Mouse (Mus musculus) MEL (cell line): Measurements from ENCODE around the gene Fam185a. TPM values are rescaled to one million over a fixed set of nuclear protein-coding genes. Genes with fewer than 3 reads are reported as not detected.

Experiments
- DNase-seq: peaks from one replicate; pipeline ENCODE4 v3.0.0; 2011; ENCODE audit warnings: low read depth, low spot score
- H3K27ac ChIP-seq: 2 replicates; pipeline ENCODE4 v1.5.1; 2012; ENCODE audit warnings: low read depth, mild to moderate bottlenecking, control low read depth, low read length, moderate library complexity; ENCODE audit not compliant: control insufficient read depth
- H3K27me3 ChIP-seq, 2 experiments: fragments of 150-350 bp in 1 of 2; sonication (generic) in 1 of 2; 2 replicates each; pipeline ENCODE4 v1.6.1; 2012; ENCODE audit warnings: low read length in 2 of 2, mild to moderate bottlenecking in 2 of 2, improper control_type of control experiment in 1 of 2, moderate library complexity in 1 of 2; ENCODE audit not compliant: insufficient read depth in 2 of 2, control insufficient read depth in 1 of 2
- H3K36me3 ChIP-seq, 2 experiments: 2 replicates each; pipeline ENCODE4 v1.6.1; 2012 to 2014; ENCODE audit warnings: low read length in 2 of 2, improper control_type of control experiment in 1 of 2, inconsistent platforms in 1 of 2, mild to moderate bottlenecking in 1 of 2; ENCODE audit not compliant: insufficient read depth in 2 of 2, control insufficient read depth in 1 of 2
- H3K4me1 ChIP-seq, 2 experiments: fragments of 150-350 bp in 1 of 2; sonication (generic) in 1 of 2; 2 replicates each; pipeline ENCODE4 v1.6.1; 2012; ENCODE audit warnings: low read length in 2 of 2, improper control_type of control experiment in 1 of 2, mild to moderate bottlenecking in 1 of 2; ENCODE audit not compliant: insufficient read depth in 2 of 2, control insufficient read depth in 1 of 2
- H3K4me3 ChIP-seq, 2 experiments: fragments of 150-350 bp in 1 of 2; sonication (generic) in 1 of 2; 2 replicates each; pipeline ENCODE4 v1.5.1; 2012; ENCODE audit warnings: low read depth in 2 of 2, low read length in 2 of 2, mild to moderate bottlenecking in 2 of 2, moderate library complexity in 2 of 2, control low read depth in 1 of 2, improper control_type of control experiment in 1 of 2; ENCODE audit not compliant: control insufficient read depth in 1 of 2, insufficient read depth in 1 of 2
- H3K79me2 ChIP-seq: 2 replicates; pipeline ENCODE4 v1.6.1; 2012; ENCODE audit warnings: mild to moderate bottlenecking, low read length, moderate library complexity; ENCODE audit not compliant: control insufficient read depth, poor library complexity, insufficient read depth
- H3K9ac ChIP-seq: 2 replicates; pipeline ENCODE4 v1.6.1; 2012; ENCODE audit warnings: low read depth, mild to moderate bottlenecking, control low read depth, low read length, moderate library complexity; ENCODE audit not compliant: control insufficient read depth, poor library complexity, severe bottlenecking
- H3K9me3 ChIP-seq: fragments of 150-350 bp; sonication (generic); replicated peaks from 2 replicates; pipeline ENCODE4 v1.6.1; 2012; ENCODE audit warnings: mild to moderate bottlenecking, low read length, improper control_type of control experiment, moderate library complexity; ENCODE audit not compliant: insufficient read depth
- BHLHE40 ChIP-seq: IDR thresholded peaks from 2 replicates; pipeline ENCODE4 v1.6.1; 2012; ENCODE audit warnings: low read depth, mild to moderate bottlenecking, inconsistent platforms, low read length, improper control_type of control experiment, borderline replicate concordance
- CTCF ChIP-seq, 3 experiments: IDR thresholded peaks in 2 of 3; conservative IDR thresholded peaks in 1 of 3; 2 replicates each; pipeline ENCODE4 v1.5.1; 2011 to 2012; ENCODE audit warnings: low read length in 3 of 3, low read depth in 2 of 3, mild to moderate bottlenecking in 2 of 3, improper control_type of control experiment in 1 of 3, inconsistent platforms in 1 of 3, mixed read lengths in 1 of 3, moderate library complexity in 1 of 3; ENCODE audit not compliant: control insufficient read depth in 1 of 3, insufficient read depth in 1 of 3, poor library complexity in 1 of 3, severe bottlenecking in 1 of 3
- ELF1 ChIP-seq: IDR thresholded peaks from 2 replicates; pipeline ENCODE4 v1.6.1; 2014; ENCODE audit warnings: low read depth, mild to moderate bottlenecking, inconsistent platforms, low read length, improper control_type of control experiment, moderate library complexity
- ETS1 ChIP-seq: IDR thresholded peaks from 2 replicates; pipeline ENCODE4 v1.6.1; 2012; ENCODE audit warnings: low read depth, mild to moderate bottlenecking, inconsistent platforms, low read length, improper control_type of control experiment, moderate library complexity
- JUND ChIP-seq: IDR thresholded peaks from 2 replicates; pipeline ENCODE4 v1.6.1; 2011; ENCODE audit warnings: low read depth, mild to moderate bottlenecking, improper control_type of control experiment, low read length
- MAX ChIP-seq: IDR thresholded peaks from 2 replicates; pipeline ENCODE4 v1.6.1; 2011; ENCODE audit warnings: low read length, improper control_type of control experiment
- MAZ ChIP-seq: IDR thresholded peaks from 2 replicates; pipeline ENCODE4 v1.6.1; 2012; ENCODE audit warnings: low read depth, mild to moderate bottlenecking, inconsistent platforms, low read length, improper control_type of control experiment
- MXI1 ChIP-seq: IDR thresholded peaks from 2 replicates; pipeline ENCODE4 v1.6.1; 2011; ENCODE audit warnings: mild to moderate bottlenecking, low read depth, low read length, improper control_type of control experiment
- MYB ChIP-seq: IDR thresholded peaks from 2 replicates; pipeline ENCODE4 v1.6.1; 2011; ENCODE audit warnings: mild to moderate bottlenecking, low read depth, low read length, improper control_type of control experiment
- MYC ChIP-seq: IDR thresholded peaks from 2 replicates; pipeline ENCODE4 v1.6.1; 2011; ENCODE audit warnings: low read depth, mild to moderate bottlenecking, low read length, improper control_type of control experiment, moderate library complexity
- POLR2A ChIP-seq, 2 experiments: IDR thresholded peaks; 2 replicates each; pipeline ENCODE4 v1.6.1; 2011 to 2012; ENCODE audit warnings: low read length in 2 of 2, mild to moderate bottlenecking in 2 of 2, control low read depth in 1 of 2, improper control_type of control experiment in 1 of 2, low read depth in 1 of 2, moderate library complexity in 1 of 2; ENCODE audit not compliant: control insufficient read depth in 1 of 2, insufficient read depth in 1 of 2, poor library complexity in 1 of 2
- SMC3 ChIP-seq: IDR thresholded peaks from 2 replicates; pipeline ENCODE4 v1.6.1; 2011; ENCODE audit warnings: low read depth, low read length, improper control_type of control experiment
- TBP ChIP-seq: IDR thresholded peaks from 2 replicates; pipeline ENCODE4 v1.8.0; 2011; ENCODE audit warnings: low read depth, low read length, improper control_type of control experiment
- UBTF ChIP-seq: IDR thresholded peaks from 2 replicates; pipeline ENCODE4 v1.6.1; 2012; ENCODE audit warnings: low read depth, mild to moderate bottlenecking, inconsistent platforms, low read length, improper control_type of control experiment, moderate library complexity, borderline replicate concordance; ENCODE audit not compliant: insufficient read depth
- USF1 ChIP-seq: IDR thresholded peaks from 2 replicates; pipeline ENCODE4 v1.6.1; 2014; ENCODE audit warnings: low read depth, mild to moderate bottlenecking, inconsistent platforms, low read length, improper control_type of control experiment, moderate library complexity
- USF2 ChIP-seq, 2 experiments: IDR thresholded peaks; 2 replicates each; pipeline ENCODE4 v1.6.1; 2011 to 2012; ENCODE audit warnings: improper control_type of control experiment in 2 of 2, low read length in 2 of 2, borderline replicate concordance in 1 of 2, inconsistent platforms in 1 of 2, low read depth in 1 of 2, mild to moderate bottlenecking in 1 of 2; ENCODE audit not compliant: insufficient read depth in 1 of 2
- ZC3H11A ChIP-seq: IDR thresholded peaks from 2 replicates; pipeline ENCODE4 v1.6.1; 2012; ENCODE audit warnings: low read depth, mild to moderate bottlenecking, inconsistent platforms, low read length, improper control_type of control experiment
- ZMIZ1 ChIP-seq: IDR thresholded peaks from 2 replicates; pipeline ENCODE4 v1.6.1; 2012; ENCODE audit warnings: low read depth, mild to moderate bottlenecking, inconsistent platforms, low read length, improper control_type of control experiment, moderate library complexity
- polyA plus RNA-seq, 2 experiments: library from polyadenylated mRNA; stranded (reverse) in 1 of 2; unstranded in 1 of 2; fragments of >175 nt in 1 of 2; fragments of >200 nt in 1 of 2; gene quantifications; 2 replicates each; pipeline versions ENCODE4 v1.2.1 to v1.2.4; 2012; ENCODE audit warnings: low replicate concordance in 2 of 2, low read depth in 1 of 2; ENCODE audit not compliant: insufficient read length in 2 of 2, insufficient read depth in 1 of 2, missing spikeins in 1 of 2
- total RNA-seq: library from RNA; depleted of rRNA; stranded (reverse); fragments of 300-350 nt; gene quantifications from 2 replicates; pipeline ENCODE4 v1.2.3, GENCODE M21; 2012

The Fam185a gene
- total and polyA plus RNA-seq, 3 experiments: 20.2 to 28.3 TPM; not detected in 1

DNA sequence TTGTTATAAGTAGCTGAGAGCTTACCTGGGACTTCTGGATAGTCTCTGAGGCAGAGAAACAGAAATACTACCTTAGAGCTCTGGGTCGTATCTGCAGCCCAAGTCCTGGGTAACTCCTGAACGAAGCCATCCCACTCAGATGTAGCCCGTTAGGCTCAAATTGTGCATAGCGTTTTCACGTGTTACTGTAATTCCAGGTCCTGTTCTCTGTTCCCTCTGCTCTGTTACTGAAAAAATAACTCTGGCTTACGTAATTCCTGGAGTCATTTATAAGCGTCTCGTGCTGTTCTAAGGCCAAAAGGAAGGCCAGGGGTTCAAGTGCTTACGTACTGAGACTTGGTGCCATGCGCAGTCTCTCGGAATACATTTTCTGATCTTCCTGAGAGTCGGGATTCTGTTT, 43.3 kb downstream of the Fam185a start:
- no peak for DNase-seq
- TF ChIP-seq MXI1 (no peak), JUND (no peak), UBTF (no peak), USF2 (IDR thresholded peaks at IDR 0.05; ENCODE audit: borderline replicate concordance in 1 of 2, insufficient read depth in 1 of 2, low read depth in 1 of 2, low read length in 2 of 2) (no peak), MYC (no peak), SMC3 (no peak), BHLHE40 (no peak), USF1 (no peak), ZMIZ1 (no peak), CTCF (IDR thresholded peaks at IDR 0.05 in 2 of 3, conservative IDR thresholded peaks at IDR 0.05 in 1 of 3; ENCODE audit: control insufficient read depth in 1 of 3, insufficient read depth in 1 of 3, low read depth in 2 of 3, low read length in 3 of 3, poor library complexity in 1 of 3, severe bottlenecking in 1 of 3) (no peak), ELF1 (no peak), ZC3H11A (no peak), MAZ (no peak), POLR2A (IDR thresholded peaks at IDR 0.05; ENCODE audit: control insufficient read depth in 1 of 2, insufficient read depth in 1 of 2, low read depth in 1 of 2, low read length in 2 of 2, poor library complexity in 1 of 2) (no peak), ETS1 (no peak), TBP (no peak)
- Histone ChIP-seq H3K27ac (no peak overlapping the region), H3K9ac (no peak overlapping the region), H3K4me1 (no peaks in the 10 kb centered on the region), H3K9me3 (no peaks in the 10 kb centered on the region), H3K27me3 (no peaks in the 10 kb centered on the region), H3K79me2 (no peaks in the 10 kb centered on the region), H3K36me3 (peaks cover 0 to 6% of the 10 kb centered on the region in 2 experiments; a peak in 2 of 4 replicates), H3K4me3 (no peak overlapping the region)

DNA sequence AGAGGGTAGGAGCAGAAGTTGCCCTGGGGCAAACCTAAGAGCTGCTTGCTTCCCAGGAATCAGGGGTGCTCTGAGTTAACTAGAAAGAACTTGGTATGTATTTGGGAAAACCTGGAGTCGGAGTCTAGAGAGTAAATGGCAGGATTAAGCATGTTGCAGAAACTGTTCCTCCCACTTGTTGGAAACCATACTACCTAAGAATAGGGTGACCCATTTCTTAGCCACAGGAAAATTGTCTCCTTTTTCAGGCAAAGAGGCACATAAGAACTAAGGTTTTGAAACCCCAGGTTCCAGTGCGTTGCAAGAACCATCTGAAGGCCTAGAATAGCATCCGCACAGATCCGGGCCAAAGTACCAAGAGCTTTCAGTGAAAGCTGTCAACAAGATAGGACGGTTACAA, 53.7 kb downstream of the Fam185a start:
- peaks cover 0 to 3% of the 10 kb centered on the region in 2 experiments; a peak in 1 of 4 replicates for H3K36me3 ChIP-seq
- DNase-seq: no peak
- H3K9me3 ChIP-seq: no peaks in the 10 kb centered on the region
- no peaks in the 10 kb centered on the region for H3K27me3 ChIP-seq
- H3K79me2 ChIP-seq: no peaks in the 10 kb centered on the region
- no peaks in the 10 kb centered on the region for H3K4me1 ChIP-seq
- H3K4me3 ChIP-seq: no peak overlapping the region
- TF ChIP-seq POLR2A (IDR thresholded peaks at IDR 0.05; ENCODE audit: control insufficient read depth in 1 of 2, insufficient read depth in 1 of 2, low read depth in 1 of 2, low read length in 2 of 2, poor library complexity in 1 of 2) (no peak), MYB (no peak), MAX (no peak), MXI1 (no peak), JUND (no peak)
- no peak overlapping the region for H3K27ac ChIP-seq
- no peak overlapping the region for H3K9ac ChIP-seq
